Mouse (Mus musculus) urinary bladder, postnatal 36 days (tissue): ENCODE measurements around the gene Plac1.
"Not testable (repeated sequence)": the region's sequence is repeated elsewhere in the genome, so short reads cannot be mapped to it uniquely, and the experiment has no call there.

ENCODE experiments used
- DNase-seq, 2 experiments: peaks; one replicate each; pipeline ENCODE4 v3.0.0; 2022; ENCODE audit warnings: low spot score in 2 of 2, mixed read lengths in 1 of 2

The Plac1 gene

GRCm38 (mm10) chrX:53240011-53240410, at the start of gene Plac1:
Gene Plac1 (minus strand): TSS chrX:53240111.
- no peak for DNase-seq

- no peak for DNase-seq
Observed at GRCm38 (mm10) chrX:53287924-53288323, 48.0 kb upstream of the Plac1 start.

GRCm38 (mm10) chrX:53273124-53273523, 33.2 kb upstream of the Plac1 start, which contains the start of gene Fam122c:
Gene Fam122c (plus strand): TSS chrX:53273424.
- DNase-seq: no peak

- not testable (repeated sequence) for DNase-seq
Observed at GRCm38 (mm10) chrX:53271628-53272027, 31.7 kb upstream of the Plac1 start.

GRCm38 (mm10) chrX:53270063-53270432, 30.1 kb upstream of the Plac1 start:
- DNase-seq: no peak

- peak; percentile 76 to 88 for DNase-seq
Observed at GRCm38 (mm10) chrX:53269289-53270062, 29.6 kb upstream of the Plac1 start, which contains the start of gene Fam122b. Gene Fam122b (minus strand): TSS chrX:53269805.

GRCm38 (mm10) chrX:53268856-53269255, 28.9 kb upstream of the Plac1 start:
- DNase-seq: peak; percentile 40 to 65

GRCm38 (mm10) chrX:53266186-53266585, 26.3 kb upstream of the Plac1 start:
- DNase-seq: no peak

GRCm38 (mm10) chrX:53255195-53255594, 15.3 kb upstream of the Plac1 start:
- DNase-seq: no peak

- no peak for DNase-seq
Observed at GRCm38 (mm10) chrX:53237971-53238370, 1.9 kb downstream of the Plac1 start.

GRCm38 (mm10) chrX:53236404-53236803, 3.5 kb downstream of the Plac1 start:
- no peak for DNase-seq

- DNase-seq: no peak
Observed at GRCm38 (mm10) chrX:53233689-53234088, 6.2 kb downstream of the Plac1 start.

GRCm38 (mm10) chrX:53231965-53232364, 7.9 kb downstream of the Plac1 start:
- DNase-seq: no peak

- no peak for DNase-seq
Observed at GRCm38 (mm10) chrX:53224353-53224944, 15.5 kb downstream of the Plac1 start.

GRCm38 (mm10) chrX:53220855-53221254, 19.1 kb downstream of the Plac1 start:
- DNase-seq: peak in 1 of 2 experiments; percentile 32

GRCm38 (mm10) chrX:53214557-53215229, 25.2 kb downstream of the Plac1 start:
- DNase-seq: no peak

- DNase-seq: no peak
Observed at GRCm38 (mm10) chrX:53213838-53214237, 26.1 kb downstream of the Plac1 start.

- no peak for DNase-seq
Observed at GRCm38 (mm10) chrX:53212485-53212884, 27.4 kb downstream of the Plac1 start.

- DNase-seq: peak; percentile 15 to 64
Observed at GRCm38 (mm10) chrX:53211756-53212483, 28.0 kb downstream of the Plac1 start.

- DNase-seq: no peak
Observed at GRCm38 (mm10) chrX:53209431-53209830, 30.5 kb downstream of the Plac1 start.

GRCm38 (mm10) chrX:53204690-53205311, 35.1 kb downstream of the Plac1 start:
- DNase-seq: no peak
